Mouse (Mus musculus) kidney, adult 2 months (tissue): ENCODE measurements around the gene Ttc34. TPM values are rescaled to one million over a fixed set of nuclear protein-coding genes. Genes with fewer than 3 reads are reported as not detected.

ENCODE experiments used
- DNase-seq: peaks from one replicate; pipeline ENCODE4 v3.0.0; 2021
- H3K27ac ChIP-seq: fragments of 200-500 bp; 2 replicates; pipeline ENCODE4 v1.5.1; 2012; ENCODE audit warnings: low read depth, low read length, control low read depth, inconsistent platforms; ENCODE audit not compliant: insufficient read depth
- H3K27me3 ChIP-seq: fragments of 200-500 bp; replicated peaks from 2 replicates; pipeline ENCODE4 v1.6.1; 2012; ENCODE audit warnings: mild to moderate bottlenecking, moderate library complexity, low read length, inconsistent platforms; ENCODE audit not compliant: control insufficient read depth, insufficient read depth
- H3K36me3 ChIP-seq: fragments of 200-500 bp; 2 replicates; pipeline ENCODE4 v1.6.1; 2012; ENCODE audit warnings: mild to moderate bottlenecking, moderate library complexity, low read length, inconsistent platforms; ENCODE audit not compliant: control insufficient read depth, insufficient read depth
- H3K4me1 ChIP-seq: fragments of 200-500 bp; 2 replicates; pipeline ENCODE4 v1.6.1; 2011; ENCODE audit warnings: low read length; ENCODE audit not compliant: control insufficient read depth, insufficient read depth
- H3K4me3 ChIP-seq: fragments of 200-500 bp; 2 replicates; pipeline ENCODE4 v1.5.1; 2011; ENCODE audit warnings: mild to moderate bottlenecking, low read depth, low read length, control low read depth; ENCODE audit not compliant: insufficient read depth
- CTCF ChIP-seq: fragments of 200-500 bp; conservative IDR thresholded peaks from 2 replicates; pipeline ENCODE4 v1.5.1; 2011; ENCODE audit warnings: low read depth, mild to moderate bottlenecking, control low read depth, low read length, moderate library complexity, mixed read lengths; ENCODE audit not compliant: insufficient read depth, insufficient read length
- POLR2A ChIP-seq: fragments of 200-500 bp; IDR thresholded peaks from one replicate; pipeline ENCODE4 v1.6.1; 2011; ENCODE audit warnings: low read depth, low read length, control low read depth
- WGBS: fragments of 180-500 bp; shearing (Covaris S2); methylation state at CpG from one replicate; pipeline ENCODE4 v1.1.7; 2018; 5-methylcytosine and 5-hydroxymethylcytosine counted together
- polyA plus RNA-seq: library from polyadenylated mRNA; depleted of rRNA; stranded (reverse); fragments of >200 nt; gene quantifications from 2 replicates; pipeline ENCODE4 v1.2.3, GENCODE M21; 2012

Ttc34 gene
- polyA plus RNA-seq, 1 experiment = not detected

DNA sequence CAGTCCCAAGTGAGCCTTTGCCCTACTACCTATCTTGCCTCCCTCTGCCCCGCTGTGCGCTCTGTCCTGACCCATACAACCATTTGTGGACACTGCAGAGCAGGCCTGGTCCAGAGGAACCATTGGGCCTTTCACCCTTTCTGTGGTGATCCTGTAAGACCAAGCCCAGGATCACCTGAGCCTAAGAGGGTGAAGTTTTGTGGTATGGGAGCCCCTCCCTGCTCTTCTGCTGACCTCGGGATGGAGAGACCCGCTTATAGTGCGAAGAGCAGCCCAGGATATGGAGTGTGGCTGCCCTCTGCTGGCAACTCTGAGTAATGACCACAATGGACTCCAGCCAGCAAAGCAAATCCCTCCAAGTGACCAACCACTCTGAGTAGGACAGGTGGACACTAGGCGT is 11.6 kb upstream of the Ttc34 start:
- Histone ChIP-seq H3K4me3 (no peak overlapping the region), H3K27me3 (no peaks in the 10 kb centered on the region), H3K4me1 (no peaks in the 10 kb centered on the region), H3K27ac (no peak overlapping the region), H3K36me3 (no peaks in the 10 kb centered on the region)
- TF ChIP-seq POLR2A (no peak), CTCF (peak; percentile 91)
- 33% methylated on average over 6 of the region's 6 CpGs for WGBS
- peak; percentile 49 for DNase-seq

- 59% methylated on average over 7 of the region's 7 CpGs for WGBS
- H3K27me3 ChIP-seq = no peaks in the 10 kb centered on the region
- TF ChIP-seq POLR2A (no peak), CTCF (no peak)
- no peaks in the 10 kb centered on the region for H3K4me1 ChIP-seq
- DNase-seq = no peak
- no peaks in the 10 kb centered on the region for H3K36me3 ChIP-seq
- no peak overlapping the region for H3K27ac ChIP-seq
- no peak overlapping the region for H3K4me3 ChIP-seq
Observed at GRCm38 (mm10) chr4:154826224-154826623, 11.0 kb upstream of the Ttc34 start.

DNA sequence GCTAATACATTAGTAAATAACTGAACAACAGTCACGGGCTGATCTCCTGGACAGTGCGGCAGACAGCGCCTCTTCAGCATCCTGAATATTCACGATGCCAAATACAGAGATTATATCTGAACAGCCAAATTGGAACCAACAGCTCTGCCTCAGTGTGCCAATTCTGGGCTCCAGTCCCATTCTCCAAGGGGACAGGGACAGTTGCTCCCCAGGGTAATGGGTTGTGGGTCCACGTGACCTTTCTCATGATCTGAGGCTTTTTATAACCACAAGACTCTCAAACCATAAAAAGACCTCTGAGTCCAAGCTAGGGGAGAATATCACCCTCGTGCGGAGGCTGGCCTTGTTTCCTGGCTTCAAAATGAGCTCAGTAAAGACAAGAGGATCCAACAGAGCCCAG is 10.1 kb upstream of the Ttc34 start:
- no peak for DNase-seq
- TF ChIP-seq CTCF (no peak), POLR2A (no peak)
- Histone ChIP-seq H3K36me3 (no peaks in the 10 kb centered on the region), H3K27ac (no peak overlapping the region), H3K27me3 (no peaks in the 10 kb centered on the region), H3K4me1 (no peaks in the 10 kb centered on the region), H3K4me3 (no peak overlapping the region)
- 81% methylated on average over 7 of the region's 7 CpGs for WGBS

DNA sequence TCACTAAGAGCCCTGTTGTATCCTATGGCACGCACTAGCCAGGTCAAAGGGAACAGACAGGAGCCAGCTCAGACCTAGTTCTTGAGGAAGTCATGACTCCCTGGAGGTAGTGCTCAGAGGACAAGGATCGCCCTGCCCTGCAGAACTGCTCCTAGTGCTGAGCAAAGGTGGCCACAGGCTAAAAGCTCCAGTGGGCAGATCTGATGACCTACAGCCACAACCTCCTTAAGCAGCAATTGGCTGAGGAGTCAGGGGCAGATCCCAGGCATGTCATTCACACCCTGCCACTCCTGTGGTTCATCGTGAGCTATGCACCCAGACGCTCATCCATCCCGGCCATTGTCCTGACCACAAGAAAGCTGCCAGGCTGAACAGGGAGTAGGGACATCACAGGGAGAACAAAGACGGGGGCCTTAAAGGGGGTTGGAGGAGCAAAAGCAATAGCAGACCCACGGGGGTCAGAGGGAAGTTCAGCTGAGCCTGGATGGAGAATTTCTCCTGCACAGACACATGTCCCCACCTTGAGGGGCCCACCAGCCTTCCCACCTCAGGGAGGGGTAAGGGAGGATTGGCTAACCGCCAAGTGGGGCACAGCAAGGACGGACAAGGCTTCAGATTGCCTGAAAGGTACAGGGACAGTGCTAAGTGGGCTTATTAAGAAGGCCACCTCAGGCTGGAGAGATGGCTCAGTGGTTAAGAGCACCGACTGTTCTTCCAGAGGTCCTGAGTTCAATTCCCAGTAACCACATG is 9.2 kb upstream of the Ttc34 start:
- no peak overlapping the region for H3K27ac ChIP-seq
- WGBS = 46% methylated on average over 10 of the region's 10 CpGs

GRCm38 (mm10) chr4:154831915-154832573 is 5.2 kb upstream of the Ttc34 start:
- no peak overlapping the region for H3K27ac ChIP-seq
- TF ChIP-seq CTCF (no peak), POLR2A (no peak)
- H3K27me3 ChIP-seq = no peaks in the 10 kb centered on the region
- H3K36me3 ChIP-seq = no peaks in the 10 kb centered on the region
- no peaks in the 10 kb centered on the region for H3K4me1 ChIP-seq
- 36% methylated on average over 9 of the region's 9 CpGs for WGBS
- H3K4me3 ChIP-seq = no peak overlapping the region
- no peak for DNase-seq

More for the DNA sequence above, 9.2 kb upstream of the Ttc34 start:
- Histone ChIP-seq H3K4me1 (no peaks in the 10 kb centered on the region), H3K36me3 (no peaks in the 10 kb centered on the region), H3K4me3 (no peak overlapping the region), H3K27me3 (no peaks in the 10 kb centered on the region)
- TF ChIP-seq CTCF (no peak), POLR2A (no peak)
- no peak for DNase-seq

GRCm38 (mm10) chr4:154836183-154836915 is 910 bp upstream of the Ttc34 start:
- 77% methylated on average over 7 of the region's 7 CpGs for WGBS
- Histone ChIP-seq H3K36me3 (no peaks in the 10 kb centered on the region), H3K4me3 (no peak overlapping the region), H3K27ac (no peak overlapping the region), H3K4me1 (no peaks in the 10 kb centered on the region), H3K27me3 (no peaks in the 10 kb centered on the region)
- TF ChIP-seq POLR2A (no peak), CTCF (no peak)
- no peak for DNase-seq

DNA sequence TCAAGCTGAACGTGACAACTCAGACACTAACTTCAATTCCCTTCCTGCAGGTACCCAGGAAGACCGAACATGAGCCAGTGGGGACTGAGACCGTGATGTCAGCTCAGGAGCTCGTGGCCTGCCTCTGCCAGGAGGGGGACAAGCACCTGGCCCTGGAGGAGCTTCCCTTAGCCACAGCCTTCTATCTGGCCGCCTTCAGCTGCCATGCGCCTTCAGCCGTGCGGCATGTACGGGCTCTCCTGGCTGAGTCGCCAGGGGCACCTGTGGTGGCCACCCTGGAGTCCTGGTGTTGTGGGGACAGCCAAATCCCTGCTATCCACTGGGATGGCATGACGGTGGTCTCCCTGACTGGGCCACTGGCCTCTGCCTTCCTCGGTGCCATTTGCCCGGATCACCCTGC is 1.5 kb downstream of the Ttc34 start:
- no peaks in the 10 kb centered on the region for H3K4me1 ChIP-seq
- TF ChIP-seq POLR2A = no peak
- WGBS = 84% methylated on average over 13 of the region's 13 CpGs
- H3K4me3 ChIP-seq = no peak overlapping the region
- DNase-seq = no peak
- no peaks in the 10 kb centered on the region for H3K27me3 ChIP-seq
- no peaks in the 10 kb centered on the region for H3K36me3 ChIP-seq
- no peak overlapping the region for H3K27ac ChIP-seq
